In genomic region chr6:143143321-143143720, GRCm38 (mm10) we compare ENCODE assay signal across 8 mouse cellular contexts. TPM values are rescaled to one million over a fixed set of nuclear protein-coding genes. Genes with fewer than 3 reads are reported as not detected.
DNase-seq lines count a peak whose midpoint lies in the region; ATAC-seq lines count a peak whose summit lies in the region.
"Had no signal": no experiment of that assay in that cellular context is flagged by ENCODE, and none has a peak within 500 bp of the region (broad histone marks: within the 10 kb centered on the region; RNA-seq: fewer than 3 reads in every experiment).

No protein-coding gene starts in this region.

- H3K9me3 ChIP-seq in kidney, embryonic 15.5 days (replicated peaks): no peaks in the 10 kb centered on the region
- H3K9me3 ChIP-seq in embryonic facial prominence, embryonic 12.5 days: no peaks in the 10 kb centered on the region
- H3K9me3 ChIP-seq in hindbrain, embryonic 14.5 days (ENCODE audit: control insufficient read depth, low read length): no peaks in the 10 kb centered on the region
- H3K9me3 ChIP-seq in midbrain, embryonic 15.5 days: no peaks in the 10 kb centered on the region

- H3K36me3 ChIP-seq in kidney, embryonic 15.5 days: no peaks in the 10 kb centered on the region
- H3K36me3 ChIP-seq in embryonic facial prominence, embryonic 12.5 days: no peaks in the 10 kb centered on the region
- H3K36me3 ChIP-seq in hindbrain, embryonic 14.5 days (replicated peaks; ENCODE audit: control insufficient read depth, insufficient read depth): no peaks in the 10 kb centered on the region
- H3K36me3 ChIP-seq in midbrain, embryonic 15.5 days (replicated peaks): no peaks in the 10 kb centered on the region

- no peak overlapping the region for H3K9ac ChIP-seq in kidney, embryonic 15.5 days
- H3K9ac ChIP-seq in embryonic facial prominence, embryonic 12.5 days: no peak overlapping the region
- H3K9ac ChIP-seq in hindbrain, embryonic 14.5 days: no peak overlapping the region
- H3K9ac ChIP-seq in midbrain, embryonic 15.5 days: no peak overlapping the region

- no peak for DNase-seq in kidney, postnatal 36 days
- DNase-seq in hindbrain, embryonic 14.5 days (ENCODE audit: low spot score): no peak
- no peak for DNase-seq in layer of hippocampus, adult 9-11 months
- no peak for DNase-seq in cerebellum, adult 11-12 months

- H3K4me1 ChIP-seq in kidney, embryonic 15.5 days: peaks cover 24% of the 10 kb centered on the region
- peaks cover 7% of the 10 kb centered on the region; the same call in 1 of the 2 replicates for H3K4me1 ChIP-seq in embryonic facial prominence, embryonic 12.5 days
- no peaks in the 10 kb centered on the region for H3K4me1 ChIP-seq in hindbrain, embryonic 14.5 days (replicated peaks; ENCODE audit: control insufficient read depth, insufficient read depth, low read length)
- H3K4me1 ChIP-seq in midbrain, embryonic 15.5 days: peaks cover 6% of the 10 kb centered on the region

- WGBS in kidney, embryonic 15.5 days: 82% methylated on average over 9 of the region's 9 CpGs
- WGBS in embryonic facial prominence, embryonic 12.5 days: 83% methylated on average over 9 of the region's 9 CpGs
- WGBS in hindbrain, embryonic 14.5 days: 74% methylated on average over 9 of the region's 9 CpGs
- WGBS in midbrain, embryonic 15.5 days: 75% methylated on average over 9 of the region's 9 CpGs

- no peak overlapping the region for H3K27ac ChIP-seq in kidney, embryonic 15.5 days
- H3K27ac ChIP-seq in embryonic facial prominence, embryonic 12.5 days: no peak overlapping the region
- no peak overlapping the region for H3K27ac ChIP-seq in hindbrain, embryonic 14.5 days
- no peak overlapping the region for H3K27ac ChIP-seq in midbrain, embryonic 15.5 days

- no peak overlapping the region; the same call in 1 of the 2 replicates for H3K4me3 ChIP-seq in kidney, embryonic 15.5 days (replicated peaks)
- peak overlapping the region; percentile 34; the same call in 1 of the 2 replicates for H3K4me3 ChIP-seq in embryonic facial prominence, embryonic 12.5 days
- H3K4me3 ChIP-seq in hindbrain, embryonic 14.5 days (replicated peaks; ENCODE audit: low read length): peak overlapping the region; percentile 32
- H3K4me3 ChIP-seq in midbrain, embryonic 15.5 days: peak overlapping the region; percentile 37

- peak overlapping the region; percentile 60 for H3K4me2 ChIP-seq in kidney, embryonic 15.5 days
- peak overlapping the region; percentile 51 for H3K4me2 ChIP-seq in embryonic facial prominence, embryonic 12.5 days (replicated peaks)
- H3K4me2 ChIP-seq in hindbrain, embryonic 14.5 days (replicated peaks): peak overlapping the region; percentile 56; the same call in 1 of the 2 replicates
- peak overlapping the region; percentile 64 for H3K4me2 ChIP-seq in midbrain, embryonic 15.5 days

- H3K27me3 ChIP-seq in kidney, embryonic 15.5 days: no peaks in the 10 kb centered on the region
- no peaks in the 10 kb centered on the region for H3K27me3 ChIP-seq in embryonic facial prominence, embryonic 12.5 days
- no peaks in the 10 kb centered on the region for H3K27me3 ChIP-seq in hindbrain, embryonic 14.5 days (ENCODE audit: control insufficient read depth, insufficient read depth, low read length)
- no peaks in the 10 kb centered on the region for H3K27me3 ChIP-seq in midbrain, embryonic 15.5 days (replicated peaks)
- H3K27me3 ChIP-seq: Patski had no signal

- ATAC-seq in kidney, embryonic 15.5 days (replicated peaks; ENCODE audit: low FRiP score): no peak
- ATAC-seq in embryonic facial prominence, embryonic 12.5 days (ENCODE audit: insufficient number of reproducible peaks, insufficient read depth, low FRiP score, low TSS enrichment): no peak
- ATAC-seq in hindbrain, embryonic 14.5 days (ENCODE audit: low FRiP score): no peak
- ATAC-seq in midbrain, embryonic 15.5 days (replicated peaks): peak; percentile 42; the same call in 1 of the 2 replicates
- ATAC-seq: Patski had no signal

RNA-seq across cellular contexts. Expression of gene Etnk1, which starts 23.7 kb away (rescaled TPM):
- 26.4 and 28.2 TPM in 2 replicates for polyA plus RNA-seq in kidney, embryonic 15.5 days (2015; fragmentation: Nextera tagmentation; extraction: Ambion mirVana)
- 30.7 TPM in 2 replicates for polyA plus RNA-seq in embryonic facial prominence, embryonic 12.5 days (2016; fragmentation: Nextera tagmentation; extraction: Ambion mirVana)
- 62.1 and 73.4 TPM in 2 replicates for polyA plus RNA-seq in hindbrain, embryonic 14.5 days (2014; fragmentation: Nextera tagmentation; extraction: Ambion mirVana)
- polyA plus RNA-seq in midbrain, embryonic 15.5 days (2015; fragmentation: Nextera tagmentation; extraction: Ambion mirVana): 45.0 and 50.3 TPM in 2 replicates

RNA-seq across cellular contexts. Expression of gene C2cd5, which starts 43.4 kb away (rescaled TPM):
- polyA plus RNA-seq in kidney, embryonic 15.5 days (2015; fragmentation: Nextera tagmentation; extraction: Ambion mirVana): 31.5 and 34.3 TPM in 2 replicates
- polyA plus RNA-seq in embryonic facial prominence, embryonic 12.5 days (2016; fragmentation: Nextera tagmentation; extraction: Ambion mirVana): 35.9 and 40.6 TPM in 2 replicates
- polyA plus RNA-seq in hindbrain, embryonic 14.5 days (2014; fragmentation: Nextera tagmentation; extraction: Ambion mirVana): 36.5 and 40.7 TPM in 2 replicates
- polyA plus RNA-seq in midbrain, embryonic 15.5 days (2015; fragmentation: Nextera tagmentation; extraction: Ambion mirVana): 46.5 and 51.4 TPM in 2 replicates
